Mouse (Mus musculus) liver, embryonic 13.5 days (tissue): ENCODE measurements around the gene Lsm10. TPM values are rescaled to one million over a fixed set of nuclear protein-coding genes. Genes with fewer than 3 reads are reported as not detected.

Experiments
- ATAC-seq: fragments of 200-750 bp; cut with Nextera tagmentation; 2 replicates; pipeline ENCODE4 v1.8.0; 2017; ENCODE audit warnings: low read depth, mild to moderate bottlenecking, moderate number of reproducible peaks, moderate library complexity
- DNase-seq: peaks from one replicate; pipeline ENCODE4 v3.0.0; 2022
- H3K27ac ChIP-seq: fragments of 300-500 bp; sonication (generic); 2 replicates; pipeline ENCODE4 v1.5.1; 2015; ENCODE audit warnings: moderate library complexity, mild to moderate bottlenecking, inconsistent platforms
- H3K27me3 ChIP-seq: fragments of 300-500 bp; sonication (generic); 2 replicates; pipeline ENCODE4 v1.6.1; 2015; ENCODE audit warnings: mild to moderate bottlenecking, inconsistent platforms
- H3K36me3 ChIP-seq: fragments of 300-500 bp; sonication (generic); 2 replicates; pipeline ENCODE4 v1.6.1; 2015; ENCODE audit warnings: mild to moderate bottlenecking, inconsistent platforms
- H3K4me1 ChIP-seq: fragments of 300-500 bp; sonication (generic); replicated peaks from 2 replicates; pipeline ENCODE4 v1.6.1; 2015; ENCODE audit warnings: inconsistent platforms
- H3K4me2 ChIP-seq: fragments of 300-500 bp; sonication (generic); 2 replicates; pipeline ENCODE4 v1.6.1; 2015; ENCODE audit warnings: inconsistent platforms, mild to moderate bottlenecking, moderate library complexity
- H3K4me3 ChIP-seq: fragments of 300-500 bp; sonication (generic); replicated peaks from 2 replicates; pipeline ENCODE4 v1.5.1; 2015; ENCODE audit warnings: mild to moderate bottlenecking, inconsistent platforms
- H3K9ac ChIP-seq: fragments of 300-500 bp; sonication (generic); 2 replicates; pipeline ENCODE4 v1.6.1; 2015; ENCODE audit warnings: mild to moderate bottlenecking, inconsistent platforms
- H3K9me3 ChIP-seq: fragments of 300-500 bp; sonication (generic); replicated peaks from 2 replicates; pipeline ENCODE4 v1.6.1; 2016; ENCODE audit warnings: inconsistent platforms
- WGBS: fragments of 180-500 bp; shearing (Covaris S2); methylation state at CpG from one replicate; pipeline ENCODE4 v1.1.7; 2015; ENCODE audit not compliant: insufficient replicate concordance; 5-methylcytosine and 5-hydroxymethylcytosine counted together
- polyA plus RNA-seq: library from polyadenylated mRNA; unstranded; fragments of >200 nt; fragmentation: Nextera tagmentation; extraction: Ambion mirVana; gene quantifications from 2 replicates; pipeline ENCODE4 v1.2.1, GENCODE M21; 2015

Gene Lsm10
- polyA plus RNA-seq, 1 experiment from 2014 or later: 31.1 TPM

GRCm38 (mm10) chr4:126110374-126111152, 14.1 kb downstream of the Lsm10 start:
- Histone ChIP-seq H3K9ac (peak overlapping the region; percentile 39), H3K4me2 (peak overlapping the region; percentile 37), H3K27me3 (no peaks in the 10 kb centered on the region), H3K27ac (peak overlapping the region; percentile 73), H3K36me3 (no peaks in the 10 kb centered on the region), H3K4me3 (no peak overlapping the region), H3K9me3 (no peaks in the 10 kb centered on the region), H3K4me1 (peaks cover 86% of the 10 kb centered on the region)
- DNase-seq (no peak), ATAC-seq (peak; percentile 47)
- 10% methylated on average over 12 of the region's 12 CpGs for WGBS

GRCm38 (mm10) chr4:126111153-126111549, 14.7 kb downstream of the Lsm10 start:
- Histone ChIP-seq H3K4me1 (peaks cover 86% of the 10 kb centered on the region), H3K36me3 (no peaks in the 10 kb centered on the region), H3K27ac (peak overlapping the region; percentile 73), H3K4me2 (peak overlapping the region; percentile 37), H3K9ac (peak overlapping the region; percentile 39; the same call in 1 of the 2 replicates), H3K27me3 (no peaks in the 10 kb centered on the region), H3K4me3 (no peak overlapping the region), H3K9me3 (no peaks in the 10 kb centered on the region)
- WGBS: 33% methylated on average over 7 of the region's 7 CpGs
- ATAC-seq: no peak
- no peak for DNase-seq

GRCm38 (mm10) chr4:126113243-126113642, 16.8 kb downstream of the Lsm10 start:
- no peak for ATAC-seq
- no peaks in the 10 kb centered on the region for H3K27me3 ChIP-seq
- WGBS: 69% methylated on average over 4 of the region's 4 CpGs
- H3K27ac ChIP-seq: no peak overlapping the region
- no peak overlapping the region for H3K4me2 ChIP-seq
- peak overlapping the region; percentile 17; the same call in 1 of the 2 replicates for H3K9ac ChIP-seq
- H3K4me3 ChIP-seq: no peak overlapping the region
- no peaks in the 10 kb centered on the region for H3K9me3 ChIP-seq
- peaks cover 5% of the 10 kb centered on the region; the same call in 1 of the 2 replicates for H3K36me3 ChIP-seq
- H3K4me1 ChIP-seq: peaks cover 66% of the 10 kb centered on the region
- DNase-seq: no peak

GRCm38 (mm10) chr4:126113943-126114342, 17.5 kb downstream of the Lsm10 start:
- DNase-seq: no peak
- Histone ChIP-seq H3K27ac (no peak overlapping the region), H3K4me3 (no peak overlapping the region), H3K9me3 (no peaks in the 10 kb centered on the region), H3K9ac (no peak overlapping the region), H3K4me1 (peaks cover 59% of the 10 kb centered on the region), H3K4me2 (no peak overlapping the region), H3K27me3 (no peaks in the 10 kb centered on the region), H3K36me3 (peaks cover 7% of the 10 kb centered on the region; the same call in 1 of the 2 replicates)
- WGBS: 17% methylated on average over 6 of the region's 6 CpGs
- ATAC-seq: no peak

GRCm38 (mm10) chr4:126115411-126115810, 19.0 kb downstream of the Lsm10 start:
- no peaks in the 10 kb centered on the region for H3K27me3 ChIP-seq
- ATAC-seq: no peak
- peaks cover 45% of the 10 kb centered on the region for H3K4me1 ChIP-seq
- H3K9me3 ChIP-seq: no peaks in the 10 kb centered on the region
- no peak overlapping the region for H3K9ac ChIP-seq
- peaks cover 7% of the 10 kb centered on the region; the same call in 1 of the 2 replicates for H3K36me3 ChIP-seq
- DNase-seq: no peak
- WGBS: 79% methylated on average over 9 of the region's 9 CpGs
- H3K27ac ChIP-seq: no peak overlapping the region
- no peak overlapping the region for H3K4me2 ChIP-seq
- no peak overlapping the region for H3K4me3 ChIP-seq

- no peak for ATAC-seq
- Histone ChIP-seq H3K9ac (no peak overlapping the region), H3K4me1 (peaks cover 39% of the 10 kb centered on the region), H3K36me3 (peaks cover 8% of the 10 kb centered on the region), H3K9me3 (no peaks in the 10 kb centered on the region), H3K27ac (peak overlapping the region; percentile 43; the same call in 1 of the 2 replicates), H3K4me2 (no peak overlapping the region), H3K27me3 (no peaks in the 10 kb centered on the region), H3K4me3 (no peak overlapping the region)
- WGBS: 57% methylated on average over 6 of the region's 6 CpGs
- DNase-seq: no peak
Measured at GRCm38 (mm10) chr4:126115871-126116521, 19.6 kb downstream of the Lsm10 start.

GRCm38 (mm10) chr4:126117116-126117515, 20.7 kb downstream of the Lsm10 start:
- Histone ChIP-seq H3K9me3 (no peaks in the 10 kb centered on the region), H3K9ac (no peak overlapping the region), H3K27me3 (no peaks in the 10 kb centered on the region), H3K4me1 (peaks cover 31% of the 10 kb centered on the region), H3K36me3 (peaks cover 15% of the 10 kb centered on the region), H3K27ac (no peak overlapping the region), H3K4me3 (no peak overlapping the region), H3K4me2 (no peak overlapping the region)
- ATAC-seq (no peak), DNase-seq (no peak)
- 81% methylated on average over 8 of the region's 8 CpGs for WGBS

- Histone ChIP-seq H3K4me2 (no peak overlapping the region), H3K36me3 (peaks cover 15% of the 10 kb centered on the region), H3K27me3 (no peaks in the 10 kb centered on the region), H3K4me1 (peaks cover 25% of the 10 kb centered on the region), H3K9ac (no peak overlapping the region), H3K27ac (no peak overlapping the region), H3K4me3 (no peak overlapping the region), H3K9me3 (no peaks in the 10 kb centered on the region)
- 75% methylated on average over 4 of the region's 4 CpGs for WGBS
- ATAC-seq (no peak), DNase-seq (no peak)
Measured at GRCm38 (mm10) chr4:126118651-126119050, 22.2 kb downstream of the Lsm10 start.

GRCm38 (mm10) chr4:126119051-126119450, 22.6 kb downstream of the Lsm10 start:
- Histone ChIP-seq H3K27me3 (no peaks in the 10 kb centered on the region), H3K9ac (no peak overlapping the region), H3K4me2 (no peak overlapping the region), H3K27ac (no peak overlapping the region), H3K36me3 (peaks cover 17% of the 10 kb centered on the region), H3K4me3 (no peak overlapping the region), H3K4me1 (peaks cover 21% of the 10 kb centered on the region), H3K9me3 (no peaks in the 10 kb centered on the region)
- WGBS: 61% methylated on average over 1 of the region's 1 CpGs
- DNase-seq: no peak
- no peak for ATAC-seq

- peaks cover 27% of the 10 kb centered on the region for H3K36me3 ChIP-seq
- H3K4me3 ChIP-seq: no peak overlapping the region
- no peak overlapping the region for H3K9ac ChIP-seq
- 75% methylated on average over 5 of the region's 5 CpGs for WGBS
- H3K4me1 ChIP-seq: peaks cover 11% of the 10 kb centered on the region
- H3K27me3 ChIP-seq: no peaks in the 10 kb centered on the region
- no peak overlapping the region for H3K27ac ChIP-seq
- no peaks in the 10 kb centered on the region for H3K9me3 ChIP-seq
- DNase-seq (no peak), ATAC-seq (no peak)
- H3K4me2 ChIP-seq: no peak overlapping the region
Measured at GRCm38 (mm10) chr4:126120052-126120451, 23.6 kb downstream of the Lsm10 start.

GRCm38 (mm10) chr4:126120506-126120905, 24.1 kb downstream of the Lsm10 start:
- H3K4me2 ChIP-seq: no peak overlapping the region
- WGBS: 79% methylated on average over 2 of the region's 2 CpGs
- H3K27me3 ChIP-seq: no peaks in the 10 kb centered on the region
- H3K9me3 ChIP-seq: no peaks in the 10 kb centered on the region
- no peak for DNase-seq
- H3K9ac ChIP-seq: no peak overlapping the region
- no peak overlapping the region for H3K4me3 ChIP-seq
- H3K27ac ChIP-seq: no peak overlapping the region
- peaks cover 6% of the 10 kb centered on the region for H3K4me1 ChIP-seq
- no peak for ATAC-seq
- H3K36me3 ChIP-seq: peaks cover 31% of the 10 kb centered on the region
